Mouse (Mus musculus) thymus, adult 2 months (tissue): ENCODE measurements around the gene Phlpp1.

ENCODE experiments used
- CTCF ChIP-seq: fragments of 200-500 bp; IDR thresholded peaks from 2 replicates; pipeline ENCODE4 v1.5.1; 2012; ENCODE audit warnings: mild to moderate bottlenecking, control low read depth, low read length, moderate library complexity, borderline replicate concordance; ENCODE audit not compliant: control insufficient read depth, poor library complexity, insufficient read depth; ENCODE audit errors: extremely low read depth
- POLR2A ChIP-seq: fragments of 200-500 bp; IDR thresholded peaks from 2 replicates; pipeline ENCODE4 v1.6.1; 2012; ENCODE audit warnings: mild to moderate bottlenecking, low read length, control low read depth, moderate library complexity; ENCODE audit not compliant: control insufficient read depth, poor library complexity, insufficient read depth; ENCODE audit errors: extremely low read depth

DNA sequence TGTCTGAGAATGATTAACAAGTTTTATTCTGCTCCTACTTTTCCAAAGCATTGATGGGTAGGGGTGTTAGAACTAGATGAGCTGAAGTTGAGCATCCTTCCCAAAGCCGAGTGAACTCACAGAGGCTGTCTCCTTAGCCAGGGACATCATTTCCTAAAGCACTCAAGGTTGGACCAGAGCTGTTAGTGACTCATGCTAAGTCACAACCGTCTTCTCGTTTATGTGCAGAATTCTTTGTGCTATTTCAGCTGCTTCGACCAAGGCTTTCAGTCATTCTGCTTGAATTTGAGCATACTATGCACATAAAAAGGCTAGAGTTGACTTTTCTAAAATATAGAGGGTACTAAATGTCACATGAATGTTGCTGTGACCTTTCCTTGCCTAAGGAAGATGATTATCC lies 142.9 kb downstream of the Phlpp1 start:
- TF ChIP-seq CTCF (no peak), POLR2A (no peak)
